Mouse (Mus musculus) forelimb bud, embryonic 11.5 days (tissue): ENCODE measurements at regions not wholly inside any gene's neighbourhood (a gene's known extent, or its start where the extent isn't known, plus 50 kb on each side); places are given as distances from the start of the nearest gene placed in this dataset.

Source experiments
- DNase-seq: peaks from one replicate; pipeline ENCODE4 v3.0.0-alpha.2; 2012; ENCODE audit warnings: low read depth, low spot score

GRCm38 (mm10) chr5:45036430-45036829, 236.9 kb upstream of the Ldb2 start:
- DNase-seq, result no peak

- DNase-seq, result no peak
These were observed 233.7 kb upstream of the Ldb2 start for GRCm38 (mm10) chr5:45033146-45033545.

GRCm38 (mm10) chr5:45027876-45028275, 228.4 kb upstream of the Ldb2 start:
- no peak for DNase-seq

GRCm38 (mm10) chr5:45025383-45025782, 225.9 kb upstream of the Ldb2 start:
- DNase-seq, result no peak

GRCm38 (mm10) chr5:45007930-45008329, 208.4 kb upstream of the Ldb2 start:
- no peak for DNase-seq

GRCm38 (mm10) chr5:45000996-45001395, 201.5 kb upstream of the Ldb2 start:
- DNase-seq, result no peak

- DNase-seq, result peak; percentile 68
These were observed 199.6 kb upstream of the Ldb2 start for GRCm38 (mm10) chr5:44999032-44999431.

- DNase-seq, result peak; percentile 88
These were observed 176.1 kb upstream of the Ldb2 start for GRCm38 (mm10) chr5:44975456-44976195.

GRCm38 (mm10) chr5:44943023-44943921, 143.8 kb upstream of the Ldb2 start:
- DNase-seq, result peak; percentile 85

- no peak for DNase-seq
These were observed 143.1 kb upstream of the Ldb2 start for GRCm38 (mm10) chr5:44942575-44942974.

GRCm38 (mm10) chr5:44925476-44925875, 126.0 kb upstream of the Ldb2 start:
- DNase-seq, result no peak

- peak; percentile 95 for DNase-seq
These were observed 122.8 kb upstream of the Ldb2 start for GRCm38 (mm10) chr5:44922129-44922775.

GRCm38 (mm10) chr5:44917816-44918213, 118.3 kb upstream of the Ldb2 start:
- no peak for DNase-seq

- peak; percentile 29 for DNase-seq
These were observed 117.8 kb upstream of the Ldb2 start for GRCm38 (mm10) chr5:44917173-44917815.

- DNase-seq, result no peak
These were observed 103.1 kb upstream of the Ldb2 start for GRCm38 (mm10) chr5:44902541-44902940.

GRCm38 (mm10) chr5:44886566-44887070, 87.1 kb upstream of the Ldb2 start:
- DNase-seq, result no peak

- no peak for DNase-seq
These were observed 77.5 kb upstream of the Ldb2 start for GRCm38 (mm10) chr5:44876946-44877345.

GRCm38 (mm10) chr5:44872243-44872642, 72.8 kb upstream of the Ldb2 start:
- no peak for DNase-seq

- no peak for DNase-seq
These were observed 64.4 kb upstream of the Ldb2 start for GRCm38 (mm10) chr5:44863887-44864286.

- DNase-seq, result no peak
These were observed 63.9 kb upstream of the Ldb2 start for GRCm38 (mm10) chr5:44863349-44863748.

- DNase-seq, result no peak
These were observed 54.7 kb upstream of the Ldb2 start for GRCm38 (mm10) chr5:44854189-44854588.
